Comparison of ENCODE assay signal across 8 mouse cellular contexts in the genomic region with DNA sequence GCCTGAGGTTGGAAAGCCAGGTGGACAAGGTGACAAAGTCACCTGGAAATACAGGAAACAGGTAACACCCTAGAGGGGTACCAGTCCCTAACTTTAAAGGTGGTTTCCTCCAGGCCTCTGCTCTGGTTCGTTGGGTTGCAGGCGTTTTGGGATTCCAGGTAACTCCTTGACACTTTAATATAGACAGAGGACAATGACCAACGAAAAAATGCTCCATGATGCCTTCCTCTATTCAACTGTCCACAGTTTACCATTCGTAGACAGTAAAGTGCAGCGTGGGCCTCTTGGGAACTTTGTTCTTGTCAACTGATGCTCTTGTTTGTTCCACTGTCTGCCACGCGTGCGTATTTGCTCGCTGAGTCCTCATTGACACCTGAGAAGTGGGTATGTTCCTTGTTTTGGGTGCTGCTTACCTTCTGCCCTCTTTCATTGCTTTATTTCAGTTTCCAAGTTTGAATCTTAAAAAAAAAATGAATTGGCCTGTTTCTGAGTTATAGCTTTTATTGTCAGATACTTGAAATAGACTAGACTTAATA. TPM values are rescaled to one million over a fixed set of nuclear protein-coding genes. Genes with fewer than 3 reads are reported as not detected.
A peak's percentile ranks its signal among the peaks of the same experiment; 100 is the strongest.
DNase-seq lines count a peak whose midpoint lies in the region; ATAC-seq and TF ChIP-seq lines count a peak whose summit lies in the region.

No protein-coding gene starts in this region.

- 35% methylated on average over 9 of the region's 9 CpGs for WGBS in heart, embryonic 10.5 days
- 21% methylated on average over 9 of the region's 9 CpGs for WGBS in heart, postnatal 0 days
- WGBS in midbrain, embryonic 10.5 days, result 52% methylated on average over 9 of the region's 9 CpGs

- DNase-seq in heart, embryonic 10.5 days (ENCODE audit: low spot score), result no peak
- no peak for DNase-seq in heart, adult 8-10 months (ENCODE audit: low spot score)
- DNase-seq in G1E (ENCODE audit: low spot score), result no peak
- no peak for DNase-seq in heart, postnatal 0 days (ENCODE audit: low spot score)
- DNase-seq in midbrain, embryonic 10.5 days (ENCODE audit: low spot score), result no peak
- DNase-seq in urinary bladder, adult 2 months (ENCODE audit: low spot score), result no peak
- DNase-seq in adrenal gland, adult 8-10 months, result no peak
- no peak for DNase-seq in adrenal gland, postnatal 4 days (ENCODE audit: low spot score in 2 of 2)

- ATAC-seq in G1E (ENCODE audit: extremely low read depth, insufficient number of reproducible peaks, low FRiP score, poor library complexity, severe bottlenecking), result no peak
- ATAC-seq in heart, postnatal 0 days (ENCODE audit: insufficient read depth, low read depth), result no peak

- H3K27me3 ChIP-seq in heart, embryonic 10.5 days (ENCODE audit: insufficient read depth, poor library complexity, severe bottlenecking), result no peaks in the 10 kb centered on the region
- H3K27me3 ChIP-seq in G1E (ENCODE audit: insufficient read depth, low read length), result peaks cover 2% of the 10 kb centered on the region; the same call in 1 of the 2 replicates
- no peaks in the 10 kb centered on the region for H3K27me3 ChIP-seq in heart, postnatal 0 days (ENCODE audit: control insufficient read depth, insufficient read depth, low read length)
- no peaks in the 10 kb centered on the region for H3K27me3 ChIP-seq in midbrain, embryonic 10.5 days (ENCODE audit: low read depth, poor library complexity, severe bottlenecking)

- TF ChIP-seq CTCF in G1E (IDR thresholded peaks at IDR 0.05; ENCODE audit: low read depth, low read length), result no peak
- no peak for TF ChIP-seq CTCF in heart, postnatal 0 days (IDR thresholded peaks at IDR 0.05; ENCODE audit: low read depth)

- no peaks in the 10 kb centered on the region for H3K36me3 ChIP-seq in heart, embryonic 10.5 days
- H3K36me3 ChIP-seq in G1E (replicated peaks), result peaks cover 12% of the 10 kb centered on the region
- H3K36me3 ChIP-seq in heart, postnatal 0 days (replicated peaks; ENCODE audit: control insufficient read depth, insufficient read depth, low read length), result no peaks in the 10 kb centered on the region
- no peaks in the 10 kb centered on the region for H3K36me3 ChIP-seq in midbrain, embryonic 10.5 days

- peak overlapping the region; percentile 95 for H3K27ac ChIP-seq in heart, embryonic 10.5 days
- H3K27ac ChIP-seq in heart, postnatal 0 days (ENCODE audit: low read depth), result peak overlapping the region; percentile 96
- peak overlapping the region; percentile 95; the same call in 1 of the 2 replicates for H3K27ac ChIP-seq in midbrain, embryonic 10.5 days (replicated peaks)

- peaks cover 31% of the 10 kb centered on the region for H3K4me1 ChIP-seq in heart, embryonic 10.5 days
- H3K4me1 ChIP-seq in G1E (ENCODE audit: insufficient read depth, low read depth, low read length), result peaks cover 45% of the 10 kb centered on the region
- H3K4me1 ChIP-seq in heart, postnatal 0 days (ENCODE audit: control insufficient read depth, insufficient read depth), result peaks cover 29% of the 10 kb centered on the region
- peaks cover 68% of the 10 kb centered on the region for H3K4me1 ChIP-seq in midbrain, embryonic 10.5 days

- H3K9ac ChIP-seq in heart, postnatal 0 days (replicated peaks; ENCODE audit: low read depth, low read length), result peak overlapping the region; percentile 88

- no peaks in the 10 kb centered on the region for H3K9me3 ChIP-seq in heart, embryonic 10.5 days
- H3K9me3 ChIP-seq in G1E (replicated peaks), result peaks cover 6% of the 10 kb centered on the region
- H3K9me3 ChIP-seq in heart, postnatal 0 days (replicated peaks; ENCODE audit: control insufficient read depth, low read length), result no peaks in the 10 kb centered on the region
- no peaks in the 10 kb centered on the region for H3K9me3 ChIP-seq in midbrain, embryonic 10.5 days (replicated peaks)

- TF ChIP-seq EP300 in heart, postnatal 0 days (IDR thresholded peaks at IDR 0.05; ENCODE audit: low read depth), result no peak

- peak overlapping the region; percentile 88 for H3K4me2 ChIP-seq in heart, postnatal 0 days (ENCODE audit: low read depth, low read length)

- H3K4me3 ChIP-seq in heart, embryonic 10.5 days, result peak overlapping the region; percentile 96
- peak overlapping the region; percentile 83; the same call in 1 of the 2 replicates for H3K4me3 ChIP-seq in G1E (ENCODE audit: low read depth, low read length)
- peak overlapping the region; percentile 89 for H3K4me3 ChIP-seq in heart, postnatal 0 days (ENCODE audit: low read depth, low read length)
- peak overlapping the region; percentile 97 for H3K4me3 ChIP-seq in midbrain, embryonic 10.5 days

RNA-seq across cellular contexts. Expression of a gene that starts 2.1 kb away (rescaled TPM):
- 4.2 and 4.5 TPM in 2 replicates for polyA plus RNA-seq in heart, embryonic 10.5 days (2016; fragmentation: Nextera tagmentation; extraction: Ambion mirVana)
- total RNA-seq in heart, adult 8-10 months (2022), result 10 to 100 TPM; 15.4 to 17.3 (median 16.4) TPM
- 25.3 and 34.5 TPM in 2 replicates for total RNA-seq in G1E (2014; fragmentation: Nextera tagmentation)
- 9.2 and 10.2 TPM in 2 replicates for total RNA-seq in G1E (2017)
- 6.6 and 8.9 TPM in 2 replicates for polyA plus RNA-seq in G1E (2012)
- 15.2 and 17.8 TPM in 2 replicates for total RNA-seq in heart, postnatal 0 days (2014; rRNA removed; ENCODE audit: low replicate concordance)
- polyA plus RNA-seq in heart, postnatal 0 days (2015; fragmentation: Nextera tagmentation; extraction: Ambion mirVana), result 3.5 and 3.9 TPM in 2 replicates
- 4.8 and 5.0 TPM in 2 replicates for polyA plus RNA-seq in midbrain, embryonic 10.5 days (2016; fragmentation: Nextera tagmentation; extraction: Ambion mirVana)
- 16.9 and 18.2 TPM in 2 replicates for polyA plus RNA-seq in urinary bladder, adult 2 months (2012; rRNA removed)
- 10 to 100 TPM; 15.0 to 20.6 (median 17.5) TPM for total RNA-seq in adrenal gland, adult 8-10 months (2022)
- 10 to 100 TPM; 18.6 to 19.4 TPM for total RNA-seq in adrenal gland, postnatal 4 days (2021)
